Mouse (Mus musculus) megakaryocyte, embryonic 14.5 days (primary cell): ENCODE measurements at regions not wholly inside any gene's neighbourhood (a gene's known extent, or its start where the extent isn't known, plus 50 kb on each side); places are given as distances from the start of the nearest gene placed in this dataset.
A peak's percentile ranks its signal among the peaks of the same experiment; 100 is the strongest.
"Not testable (repeated sequence)": the region's sequence is repeated elsewhere in the genome, so short reads cannot be mapped to it uniquely, and the experiment has no call there.

Experiments used
- H3K27me3 ChIP-seq: replicated peaks from 2 replicates; pipeline ENCODE3; 2012; ENCODE audit warnings: inconsistent platforms
- H3K36me3 ChIP-seq: replicated peaks from 2 replicates; pipeline ENCODE3; 2012; ENCODE audit warnings: low read length, inconsistent platforms, mixed read lengths
- H3K4me1 ChIP-seq: 2 replicates; pipeline ENCODE4 v1.6.1; 2012; ENCODE audit warnings: inconsistent platforms
- H3K4me3 ChIP-seq: replicated peaks from 2 replicates; pipeline ENCODE3; 2012; ENCODE audit warnings: moderate library complexity, mild to moderate bottlenecking, inconsistent platforms
- H3K9me3 ChIP-seq: 2 replicates; pipeline ENCODE4 v1.6.1; 2012; ENCODE audit warnings: inconsistent platforms
- FLI1 ChIP-seq: IDR thresholded peaks from 2 replicates; pipeline ENCODE4 v1.6.1; 2012; ENCODE audit warnings: low read length, inconsistent platforms, mixed read lengths
- GATA1 ChIP-seq: IDR thresholded peaks from 3 replicates; pipeline ENCODE4 v1.6.1; 2012; ENCODE audit warnings: mixed read lengths, low read length, inconsistent platforms, borderline replicate concordance

GRCm38 (mm10) chr4:53246083-53246747, 86.5 kb upstream of the Abca1 start:
- Histone ChIP-seq H3K36me3 (no peaks in the 10 kb centered on the region), H3K27me3 (no peaks in the 10 kb centered on the region), H3K4me1 (no peaks in the 10 kb centered on the region), H3K4me3 (no peak overlapping the region), H3K9me3 (peaks cover 6% of the 10 kb centered on the region; the same call in 1 of the 2 replicates)
- no peak for TF ChIP-seq GATA1

DNA sequence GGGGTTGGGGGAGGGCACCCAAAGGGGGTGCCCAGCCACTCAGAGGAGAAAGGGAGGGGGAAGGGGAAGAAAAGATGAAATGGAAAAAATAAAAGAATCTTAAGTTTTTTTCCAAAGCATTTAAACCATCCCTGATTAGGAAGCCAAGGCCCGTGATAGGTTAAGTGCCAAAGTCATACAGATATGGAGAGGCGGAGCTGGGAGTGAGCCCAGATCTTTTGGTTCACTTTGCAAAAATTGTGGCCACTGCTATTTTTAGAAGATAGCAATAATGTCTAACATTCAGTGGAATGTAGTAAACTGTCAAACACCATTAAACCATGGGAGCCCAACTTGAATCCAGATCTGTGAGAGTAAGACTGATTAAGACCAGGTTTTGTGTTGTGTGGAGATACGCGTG, 85.9 kb upstream of the Abca1 start:
- Histone ChIP-seq H3K9me3 (peaks cover 6% of the 10 kb centered on the region; the same call in 1 of the 2 replicates), H3K4me1 (no peaks in the 10 kb centered on the region; the same call in 1 of the 2 replicates), H3K36me3 (no peaks in the 10 kb centered on the region), H3K27me3 (no peaks in the 10 kb centered on the region), H3K4me3 (no peak overlapping the region)
- no peak for TF ChIP-seq GATA1

DNA sequence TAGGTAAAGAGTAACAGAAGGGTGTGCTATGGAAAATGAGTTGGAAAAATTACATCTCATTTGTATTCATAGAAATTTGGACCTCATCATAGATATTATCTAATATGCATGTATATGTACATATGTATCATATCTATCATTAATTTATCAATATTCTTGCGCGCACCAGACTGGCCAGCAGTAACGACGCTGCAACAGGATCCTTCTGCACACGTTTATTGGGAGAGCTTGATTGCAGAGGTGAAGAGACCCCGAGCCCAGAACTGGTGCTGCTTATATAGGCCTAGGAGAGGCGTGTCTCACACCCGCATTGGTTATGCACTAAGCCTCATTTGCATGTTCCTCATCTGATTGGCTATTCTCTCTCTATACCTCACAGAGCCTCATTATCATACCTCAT, 83.8 kb upstream of the Abca1 start:
- not testable (repeated sequence) for H3K36me3 ChIP-seq, H3K4me3 ChIP-seq, H3K27me3 ChIP-seq, H3K9me3 ChIP-seq
- H3K4me1 ChIP-seq = peaks cover 16% of the 10 kb centered on the region

DNA sequence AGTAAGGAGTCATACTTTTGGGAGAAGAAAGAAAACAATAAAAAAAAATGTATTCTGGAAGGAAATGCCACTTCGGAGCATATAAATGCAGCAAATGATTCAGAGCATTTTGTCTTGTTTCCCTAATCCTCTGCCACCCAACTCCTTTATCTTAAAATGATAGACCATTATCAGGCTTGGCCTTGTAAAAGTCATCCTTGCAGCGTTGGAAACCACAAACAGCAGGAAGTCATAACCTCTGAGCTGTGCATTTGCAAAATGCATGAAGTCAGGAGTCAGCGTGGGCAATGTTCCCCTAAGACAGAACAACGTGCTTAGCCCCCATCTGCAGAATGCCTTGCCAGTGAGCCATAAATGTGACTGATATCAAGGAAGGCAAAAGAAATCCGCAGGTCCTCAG, 80.2 kb upstream of the Abca1 start:
- Histone ChIP-seq H3K27me3 (peaks cover 3% of the 10 kb centered on the region), H3K36me3 (no peaks in the 10 kb centered on the region), H3K4me1 (peaks cover 18% of the 10 kb centered on the region), H3K4me3 (no peak overlapping the region), H3K9me3 (no peaks in the 10 kb centered on the region)
- TF ChIP-seq GATA1 (no peak), FLI1 (no peak)

- Histone ChIP-seq H3K27me3 (peaks cover 3% of the 10 kb centered on the region), H3K36me3 (no peaks in the 10 kb centered on the region), H3K4me3 (peak overlapping the region; percentile 6), H3K4me1 (peaks cover 18% of the 10 kb centered on the region), H3K9me3 (no peaks in the 10 kb centered on the region)
- TF ChIP-seq FLI1 = no peak
- no peak for TF ChIP-seq GATA1
Observed at GRCm38 (mm10) chr4:53238314-53239259, 78.9 kb upstream of the Abca1 start.

GRCm38 (mm10) chr4:53235870-53236269, 76.2 kb upstream of the Abca1 start:
- Histone ChIP-seq H3K27me3 (peaks cover 3% of the 10 kb centered on the region), H3K9me3 (no peaks in the 10 kb centered on the region)

DNA sequence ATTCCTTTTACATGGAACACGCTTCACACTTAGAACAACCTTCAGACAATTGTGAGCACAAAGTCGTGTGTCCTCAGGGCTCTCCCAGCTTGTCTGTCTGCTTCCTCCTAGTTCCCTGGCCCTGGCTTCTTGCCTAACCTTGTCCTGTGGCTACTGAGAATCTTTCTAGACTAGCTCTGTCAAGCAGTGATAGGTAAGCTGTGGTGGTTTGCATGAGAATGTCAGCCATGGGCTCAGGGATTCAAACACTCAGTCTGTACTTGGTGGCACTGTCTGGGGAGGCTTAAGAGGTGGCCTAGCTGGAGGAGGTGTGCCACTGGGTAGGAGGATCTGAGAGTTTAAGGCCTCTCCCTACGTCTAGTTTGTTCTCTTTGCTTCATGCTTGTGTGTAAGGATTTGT, 72.7 kb upstream of the Abca1 start:
- TF ChIP-seq FLI1 (no peak), GATA1 (no peak)
- H3K9me3 ChIP-seq = no peaks in the 10 kb centered on the region

More at GRCm38 (mm10) chr4:53235870-53236269, 76.2 kb upstream of the Abca1 start:
- Histone ChIP-seq H3K36me3 (no peaks in the 10 kb centered on the region), H3K4me1 (peaks cover 18% of the 10 kb centered on the region), H3K4me3 (no peak overlapping the region)
- TF ChIP-seq GATA1 = no peak
- no peak for TF ChIP-seq FLI1

DNA sequence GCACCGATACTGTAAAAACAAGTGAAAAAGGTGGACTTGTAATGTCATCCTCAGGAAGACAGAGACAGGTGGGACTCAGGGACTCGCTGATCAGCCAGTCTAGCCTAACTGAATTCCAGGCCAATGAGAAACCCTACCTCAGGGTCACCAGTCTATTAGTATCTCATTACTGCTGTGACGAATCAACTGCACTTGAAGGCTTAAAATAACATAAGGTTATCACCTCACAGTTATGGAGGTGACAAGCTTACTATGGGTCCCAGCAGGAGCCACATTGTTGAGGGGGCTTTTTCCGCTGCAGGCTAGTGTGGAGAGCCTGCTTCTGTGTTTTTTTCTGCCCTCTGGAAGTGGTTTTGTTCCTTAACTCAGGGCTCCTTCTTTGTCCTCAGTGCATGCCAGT, 72.2 kb upstream of the Abca1 start:
- H3K4me1 ChIP-seq = no peaks in the 10 kb centered on the region
- TF ChIP-seq FLI1 (no peak), GATA1 (no peak)
- H3K4me3 ChIP-seq = no peak overlapping the region
- no peaks in the 10 kb centered on the region for H3K36me3 ChIP-seq
- no peaks in the 10 kb centered on the region for H3K9me3 ChIP-seq
- H3K27me3 ChIP-seq = no peaks in the 10 kb centered on the region

More for the DNA sequence above, 72.7 kb upstream of the Abca1 start:
- no peaks in the 10 kb centered on the region for H3K36me3 ChIP-seq
- no peak overlapping the region for H3K4me3 ChIP-seq
- no peaks in the 10 kb centered on the region for H3K27me3 ChIP-seq
- H3K4me1 ChIP-seq = no peaks in the 10 kb centered on the region

GRCm38 (mm10) chr4:53231046-53231445, 71.4 kb upstream of the Abca1 start:
- H3K36me3 ChIP-seq = no peaks in the 10 kb centered on the region
- H3K4me3 ChIP-seq = no peak overlapping the region
- H3K9me3 ChIP-seq = no peaks in the 10 kb centered on the region
- no peak for TF ChIP-seq FLI1
- no peak for TF ChIP-seq GATA1
- no peaks in the 10 kb centered on the region for H3K4me1 ChIP-seq
- H3K27me3 ChIP-seq = no peaks in the 10 kb centered on the region

- H3K4me1 ChIP-seq = no peaks in the 10 kb centered on the region
- no peaks in the 10 kb centered on the region for H3K36me3 ChIP-seq
- no peak for TF ChIP-seq FLI1
- TF ChIP-seq GATA1 = no peak
- no peak overlapping the region for H3K4me3 ChIP-seq
- H3K27me3 ChIP-seq = no peaks in the 10 kb centered on the region
- H3K9me3 ChIP-seq = no peaks in the 10 kb centered on the region
Observed at GRCm38 (mm10) chr4:53228444-53228843, 68.7 kb upstream of the Abca1 start.

- Histone ChIP-seq H3K27me3 (no peaks in the 10 kb centered on the region), H3K4me1 (no peaks in the 10 kb centered on the region), H3K4me3 (no peak overlapping the region), H3K9me3 (no peaks in the 10 kb centered on the region), H3K36me3 (no peaks in the 10 kb centered on the region)
- TF ChIP-seq GATA1 (no peak), FLI1 (no peak)
Observed at GRCm38 (mm10) chr4:53227771-53228170, 68.1 kb upstream of the Abca1 start.
